Mouse (Mus musculus) MEL (cell line): ENCODE measurements around the gene Fgd3. TPM values are rescaled to one million over a fixed set of nuclear protein-coding genes. Genes with fewer than 3 reads are reported as not detected.

Experiments used
- DNase-seq: peaks from one replicate; pipeline ENCODE4 v3.0.0; 2011; ENCODE audit warnings: low read depth, low spot score
- H3K27ac ChIP-seq: 2 replicates; pipeline ENCODE4 v1.5.1; 2012; ENCODE audit warnings: low read depth, mild to moderate bottlenecking, control low read depth, low read length, moderate library complexity; ENCODE audit not compliant: control insufficient read depth
- H3K27me3 ChIP-seq, 2 experiments: fragments of 150-350 bp in 1 of 2; sonication (generic) in 1 of 2; 2 replicates each; pipeline ENCODE4 v1.6.1; 2012; ENCODE audit warnings: low read length in 2 of 2, mild to moderate bottlenecking in 2 of 2, improper control_type of control experiment in 1 of 2, moderate library complexity in 1 of 2; ENCODE audit not compliant: insufficient read depth in 2 of 2, control insufficient read depth in 1 of 2
- H3K36me3 ChIP-seq, 2 experiments: 2 replicates each; pipeline ENCODE4 v1.6.1; 2012 to 2014; ENCODE audit warnings: low read length in 2 of 2, improper control_type of control experiment in 1 of 2, inconsistent platforms in 1 of 2, mild to moderate bottlenecking in 1 of 2; ENCODE audit not compliant: insufficient read depth in 2 of 2, control insufficient read depth in 1 of 2
- H3K4me1 ChIP-seq, 2 experiments: fragments of 150-350 bp in 1 of 2; sonication (generic) in 1 of 2; 2 replicates each; pipeline ENCODE4 v1.6.1; 2012; ENCODE audit warnings: low read length in 2 of 2, improper control_type of control experiment in 1 of 2, mild to moderate bottlenecking in 1 of 2; ENCODE audit not compliant: insufficient read depth in 2 of 2, control insufficient read depth in 1 of 2
- H3K4me3 ChIP-seq, 2 experiments: fragments of 150-350 bp in 1 of 2; sonication (generic) in 1 of 2; 2 replicates each; pipeline ENCODE4 v1.5.1; 2012; ENCODE audit warnings: low read depth in 2 of 2, low read length in 2 of 2, mild to moderate bottlenecking in 2 of 2, moderate library complexity in 2 of 2, control low read depth in 1 of 2, improper control_type of control experiment in 1 of 2; ENCODE audit not compliant: control insufficient read depth in 1 of 2, insufficient read depth in 1 of 2
- H3K79me2 ChIP-seq: 2 replicates; pipeline ENCODE4 v1.6.1; 2012; ENCODE audit warnings: mild to moderate bottlenecking, low read length, moderate library complexity; ENCODE audit not compliant: control insufficient read depth, poor library complexity, insufficient read depth
- H3K9ac ChIP-seq: 2 replicates; pipeline ENCODE4 v1.6.1; 2012; ENCODE audit warnings: low read depth, mild to moderate bottlenecking, control low read depth, low read length, moderate library complexity; ENCODE audit not compliant: control insufficient read depth, poor library complexity, severe bottlenecking
- H3K9me3 ChIP-seq: fragments of 150-350 bp; sonication (generic); replicated peaks from 2 replicates; pipeline ENCODE4 v1.6.1; 2012; ENCODE audit warnings: mild to moderate bottlenecking, low read length, improper control_type of control experiment, moderate library complexity; ENCODE audit not compliant: insufficient read depth
- BHLHE40 ChIP-seq: IDR thresholded peaks from 2 replicates; pipeline ENCODE4 v1.6.1; 2012; ENCODE audit warnings: low read depth, mild to moderate bottlenecking, inconsistent platforms, low read length, improper control_type of control experiment, borderline replicate concordance
- ETS1 ChIP-seq: IDR thresholded peaks from 2 replicates; pipeline ENCODE4 v1.6.1; 2012; ENCODE audit warnings: low read depth, mild to moderate bottlenecking, inconsistent platforms, low read length, improper control_type of control experiment, moderate library complexity
- GABPA ChIP-seq: IDR thresholded peaks from 2 replicates; pipeline ENCODE4 v1.6.1; 2012; ENCODE audit warnings: low read depth, mild to moderate bottlenecking, inconsistent platforms, low read length, improper control_type of control experiment, moderate library complexity
- GATA1 ChIP-seq: IDR thresholded peaks from 2 replicates; pipeline ENCODE4 v1.6.1; 2011; ENCODE audit warnings: low read depth, low read length, improper control_type of control experiment
- HCFC1 ChIP-seq: IDR thresholded peaks from 2 replicates; pipeline ENCODE4 v1.6.1; 2012; ENCODE audit warnings: low read depth, mild to moderate bottlenecking, inconsistent platforms, low read length, improper control_type of control experiment, moderate library complexity
- JUND ChIP-seq: IDR thresholded peaks from 2 replicates; pipeline ENCODE4 v1.6.1; 2011; ENCODE audit warnings: low read depth, mild to moderate bottlenecking, improper control_type of control experiment, low read length
- MAX ChIP-seq: IDR thresholded peaks from 2 replicates; pipeline ENCODE4 v1.6.1; 2011; ENCODE audit warnings: low read length, improper control_type of control experiment
- MEF2A ChIP-seq: IDR thresholded peaks from 2 replicates; pipeline ENCODE4 v1.6.1; 2014; ENCODE audit warnings: low read depth, mild to moderate bottlenecking, inconsistent platforms, low read length, improper control_type of control experiment; ENCODE audit not compliant: poor library complexity, insufficient replicate concordance, severe bottlenecking; ENCODE audit errors: extremely low read depth
- MXI1 ChIP-seq: IDR thresholded peaks from 2 replicates; pipeline ENCODE4 v1.6.1; 2011; ENCODE audit warnings: mild to moderate bottlenecking, low read depth, low read length, improper control_type of control experiment
- MYB ChIP-seq: IDR thresholded peaks from 2 replicates; pipeline ENCODE4 v1.6.1; 2011; ENCODE audit warnings: mild to moderate bottlenecking, low read depth, low read length, improper control_type of control experiment
- NELFE ChIP-seq: IDR thresholded peaks from 2 replicates; pipeline ENCODE4 v1.6.1; 2011; ENCODE audit warnings: low read depth, low read length, improper control_type of control experiment
- POLR2AphosphoS5 ChIP-seq: IDR thresholded peaks from 2 replicates; pipeline ENCODE4 v1.6.1; 2012; ENCODE audit warnings: low read depth, borderline replicate concordance, mild to moderate bottlenecking, inconsistent platforms, low read length, moderate library complexity, mixed read lengths
- RAD21 ChIP-seq: IDR thresholded peaks from 2 replicates; pipeline ENCODE4 v1.6.1; 2011; ENCODE audit warnings: mild to moderate bottlenecking, low read depth, low read length, improper control_type of control experiment
- SIN3A ChIP-seq: IDR thresholded peaks from 2 replicates; pipeline ENCODE4 v1.6.1; 2012; ENCODE audit warnings: low read length, improper control_type of control experiment, inconsistent platforms
- SMC3 ChIP-seq: IDR thresholded peaks from 2 replicates; pipeline ENCODE4 v1.6.1; 2011; ENCODE audit warnings: low read depth, low read length, improper control_type of control experiment
- TBP ChIP-seq: IDR thresholded peaks from 2 replicates; pipeline ENCODE4 v1.8.0; 2011; ENCODE audit warnings: low read depth, low read length, improper control_type of control experiment
- UBTF ChIP-seq: IDR thresholded peaks from 2 replicates; pipeline ENCODE4 v1.6.1; 2012; ENCODE audit warnings: low read depth, mild to moderate bottlenecking, inconsistent platforms, low read length, improper control_type of control experiment, moderate library complexity, borderline replicate concordance; ENCODE audit not compliant: insufficient read depth
- ZKSCAN1 ChIP-seq: IDR thresholded peaks from 2 replicates; pipeline ENCODE4 v1.6.1; 2012; ENCODE audit warnings: low read depth, mild to moderate bottlenecking, inconsistent platforms, low read length, improper control_type of control experiment, moderate library complexity
- ZMIZ1 ChIP-seq: IDR thresholded peaks from 2 replicates; pipeline ENCODE4 v1.6.1; 2012; ENCODE audit warnings: low read depth, mild to moderate bottlenecking, inconsistent platforms, low read length, improper control_type of control experiment, moderate library complexity
- ZNF384 ChIP-seq: IDR thresholded peaks from 2 replicates; pipeline ENCODE4 v1.6.1; 2012; ENCODE audit warnings: low read depth, mild to moderate bottlenecking, inconsistent platforms, low read length, improper control_type of control experiment
- polyA plus RNA-seq, 2 experiments: library from polyadenylated mRNA; stranded (reverse) in 1 of 2; unstranded in 1 of 2; fragments of >175 nt in 1 of 2; fragments of >200 nt in 1 of 2; gene quantifications; 2 replicates each; pipeline versions ENCODE4 v1.2.1 to v1.2.4; 2012; ENCODE audit warnings: low replicate concordance in 2 of 2, low read depth in 1 of 2; ENCODE audit not compliant: insufficient read length in 2 of 2, insufficient read depth in 1 of 2, missing spikeins in 1 of 2
- total RNA-seq: library from RNA; depleted of rRNA; stranded (reverse); fragments of 300-350 nt; gene quantifications from 2 replicates; pipeline ENCODE4 v1.2.3, GENCODE M21; 2012

Gene Fgd3
- total and polyA plus RNA-seq, 3 experiments, result 5.0 to 6.9 TPM; not detected in 1

DNA sequence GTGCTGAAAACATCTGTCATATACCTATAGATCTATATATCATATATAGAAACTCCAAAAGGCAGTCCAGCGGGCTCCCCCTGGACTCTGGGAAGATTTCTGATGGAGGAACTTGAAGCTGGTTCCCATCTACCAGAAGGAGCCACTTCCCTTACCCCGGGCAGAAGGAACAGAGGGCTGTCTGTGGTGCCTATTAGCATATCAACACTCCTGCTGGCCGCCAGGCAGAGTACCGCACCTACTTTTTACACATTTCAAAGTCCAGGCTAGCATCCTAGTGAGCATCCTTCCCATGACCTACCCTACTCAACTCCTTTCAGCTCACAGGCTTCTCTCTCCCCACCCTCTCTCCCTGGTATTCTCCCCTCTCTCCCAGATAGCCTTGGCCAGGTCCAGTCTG is 94.5 kb downstream of the Fgd3 start:
- no peaks in the 10 kb centered on the region for H3K9me3 ChIP-seq
- no peak for DNase-seq
- H3K36me3 ChIP-seq, result no peaks in the 10 kb centered on the region
- no peak overlapping the region for H3K9ac ChIP-seq
- 0 out of 4 replicates have a peak, but pooled peaks cover 0 to 2% of the 10 kb centered on the region in 2 experiments for H3K27me3 ChIP-seq
- TF ChIP-seq MXI1, result no peak
- no peak for TF ChIP-seq TBP
- H3K27ac ChIP-seq, result no peak overlapping the region
- no peaks in the 10 kb centered on the region for H3K79me2 ChIP-seq
- H3K4me1 ChIP-seq, result no peaks in the 10 kb centered on the region
- no peak overlapping the region for H3K4me3 ChIP-seq

DNA sequence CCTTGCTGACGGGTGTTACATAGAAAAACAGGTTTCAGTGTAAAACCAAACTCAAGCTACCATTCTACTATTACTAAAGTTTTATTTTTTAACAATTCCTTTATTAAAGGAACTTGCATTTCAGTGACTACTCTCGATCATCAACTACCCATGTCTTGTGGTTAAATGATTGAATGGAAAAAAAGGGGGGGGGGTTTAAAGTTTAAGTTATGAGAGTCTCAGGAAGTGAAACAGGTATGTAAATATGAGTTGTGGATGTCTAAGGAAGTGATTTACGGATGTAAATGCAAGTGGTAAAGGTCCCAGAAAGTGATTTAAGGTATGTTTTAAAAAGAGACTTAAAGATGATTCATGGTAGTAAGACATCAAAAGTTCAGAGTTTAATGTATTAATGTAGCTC is 95.0 kb downstream of the Fgd3 start:
- no peaks in the 10 kb centered on the region for H3K4me1 ChIP-seq
- DNase-seq, result no peak
- H3K27ac ChIP-seq, result no peak overlapping the region
- H3K36me3 ChIP-seq, result no peaks in the 10 kb centered on the region
- H3K9ac ChIP-seq, result no peak overlapping the region
- H3K79me2 ChIP-seq, result no peaks in the 10 kb centered on the region
- H3K4me3 ChIP-seq, result no peak overlapping the region
- no peak for TF ChIP-seq ZMIZ1
- TF ChIP-seq MYB, result no peak
- no peak for TF ChIP-seq MEF2A
- TF ChIP-seq JUND, result no peak
- no peak for TF ChIP-seq GABPA
- TF ChIP-seq ZNF384, result no peak
- no peak for TF ChIP-seq ZKSCAN1
- no peak for TF ChIP-seq POLR2AphosphoS5
- no peak for TF ChIP-seq SMC3
- TF ChIP-seq HCFC1, result no peak
- no peak for TF ChIP-seq RAD21
- no peak for TF ChIP-seq ETS1
- no peak for TF ChIP-seq NELFE
- no peak for TF ChIP-seq SIN3A
- H3K9me3 ChIP-seq, result no peaks in the 10 kb centered on the region
- H3K27me3 ChIP-seq, result 0 out of 4 replicates have a peak, but pooled peaks cover 0 to 2% of the 10 kb centered on the region in 2 experiments

DNA sequence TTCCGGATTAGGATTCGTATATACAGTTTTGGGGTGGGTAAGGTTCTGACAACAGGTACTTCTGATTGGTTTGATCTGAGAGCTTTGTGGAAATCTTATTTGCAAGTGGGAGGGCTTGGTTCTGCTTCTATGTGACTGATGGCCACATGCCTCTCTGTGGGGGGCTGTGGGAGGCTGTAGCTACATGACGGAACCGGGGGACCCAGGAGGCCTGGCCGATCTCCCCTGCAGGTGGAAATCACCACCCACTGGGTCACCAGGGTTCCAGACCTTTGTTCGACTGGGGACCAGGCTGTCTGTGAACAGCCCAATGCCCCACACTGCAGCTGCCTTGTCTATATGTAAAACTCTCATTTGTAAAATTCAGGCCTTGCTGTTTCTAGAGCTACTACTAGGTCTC is 95.4 kb downstream of the Fgd3 start:
- no peak overlapping the region for H3K4me3 ChIP-seq
- 0 out of 4 replicates have a peak, but pooled peaks cover 0 to 2% of the 10 kb centered on the region in 2 experiments for H3K27me3 ChIP-seq
- H3K36me3 ChIP-seq, result no peaks in the 10 kb centered on the region
- no peaks in the 10 kb centered on the region for H3K9me3 ChIP-seq
- no peak overlapping the region for H3K9ac ChIP-seq
- TF ChIP-seq GATA1 (no peak), BHLHE40 (no peak), MAX (no peak), ZMIZ1 (no peak), UBTF (no peak), TBP (no peak), JUND (no peak), RAD21 (no peak)
- H3K79me2 ChIP-seq, result no peaks in the 10 kb centered on the region
- no peak for DNase-seq
- no peak overlapping the region for H3K27ac ChIP-seq
- H3K4me1 ChIP-seq, result no peaks in the 10 kb centered on the region
